In genomic region chr7:16932704-16933577, GRCm38 (mm10) we compare ENCODE assay signal across 8 mouse cellular contexts. TPM values are rescaled to one million over a fixed set of nuclear protein-coding genes. Genes with fewer than 3 reads are reported as not detected.
DNase-seq lines count a peak whose midpoint lies in the region; ATAC-seq and TF ChIP-seq lines count a peak whose summit lies in the region.

No protein-coding gene starts in this region.

- H3K27ac ChIP-seq in kidney, postnatal 0 days, result no peak overlapping the region
- peak overlapping the region; percentile 54; the same call in 1 of the 2 replicates for H3K27ac ChIP-seq in midbrain, embryonic 12.5 days (replicated peaks)

- no peaks in the 10 kb centered on the region for H3K4me1 ChIP-seq in kidney, postnatal 0 days (replicated peaks; ENCODE audit: insufficient read depth, low read length)
- peaks cover 16% of the 10 kb centered on the region for H3K4me1 ChIP-seq in midbrain, embryonic 12.5 days

- H3K4me2 ChIP-seq in kidney, postnatal 0 days (ENCODE audit: low read length), result no peak overlapping the region
- H3K4me2 ChIP-seq in midbrain, embryonic 12.5 days (replicated peaks), result no peak overlapping the region

- intact Hi-C loops in gastrocnemius, postnatal 36 days (cut with DNase I), result loop anchor here (1.0 to 5.0 kb wide), 3 partner anchors 17 to 129 kb away; partner anchors contain the start of gene Hif3a

- H3K27me3 ChIP-seq in kidney, postnatal 0 days (ENCODE audit: insufficient read depth, low read length), result no peaks in the 10 kb centered on the region
- no peaks in the 10 kb centered on the region for H3K27me3 ChIP-seq in midbrain, embryonic 12.5 days

- peak; percentile 54 for DNase-seq in adrenal gland, postnatal 25 days
- no peak for DNase-seq in adrenal gland, postnatal 4 days (ENCODE audit: low spot score in 2 of 2)
- peak; percentile 81 for DNase-seq in right cerebral cortex, postnatal 14 days
- no peak for DNase-seq in right cerebral cortex, postnatal 25 days
- DNase-seq in embryo, embryonic 11 days, result peak; percentile 71
- DNase-seq in kidney, postnatal 0 days (ENCODE audit: low spot score), result peak; percentile 84
- no peak for DNase-seq in gastrocnemius, postnatal 36 days

- H3K9me3 ChIP-seq in kidney, postnatal 0 days (replicated peaks; ENCODE audit: low read length), result no peaks in the 10 kb centered on the region
- H3K9me3 ChIP-seq in midbrain, embryonic 12.5 days, result no peaks in the 10 kb centered on the region

- no peaks in the 10 kb centered on the region for H3K36me3 ChIP-seq in kidney, postnatal 0 days (ENCODE audit: insufficient read depth, low read length)
- no peaks in the 10 kb centered on the region for H3K36me3 ChIP-seq in midbrain, embryonic 12.5 days

- 35% methylated on average over 14 of the region's 14 CpGs for WGBS in kidney, postnatal 0 days
- WGBS in midbrain, embryonic 12.5 days, result 39% methylated on average over 14 of the region's 14 CpGs

- H3K4me3 ChIP-seq in kidney, postnatal 0 days (replicated peaks; ENCODE audit: low read depth, low read length), result no peak overlapping the region
- no peak overlapping the region for H3K4me3 ChIP-seq in midbrain, embryonic 12.5 days

- no peak for ATAC-seq in kidney, postnatal 0 days (replicated peaks; ENCODE audit: low FRiP score, low read depth)
- peak; percentile 39; the same call in 1 of the 2 replicates for ATAC-seq in midbrain, embryonic 12.5 days (ENCODE audit: low FRiP score, low read depth)

- no peak overlapping the region for H3K9ac ChIP-seq in kidney, postnatal 0 days (ENCODE audit: low read depth, low read length)
- H3K9ac ChIP-seq in midbrain, embryonic 12.5 days (replicated peaks), result no peak overlapping the region

- TF ChIP-seq CTCF in kidney, postnatal 0 days (IDR thresholded peaks at IDR 0.05; ENCODE audit: low read depth), result peak; percentile 83

RNA-seq across cellular contexts. Expression of gene Calm3, which starts 9.0 kb away (rescaled TPM):
- 242 and 255 TPM in 2 replicates for total RNA-seq in adrenal gland, postnatal 25 days (2021)
- 100 to 1,000 TPM; 330 to 344 TPM for total RNA-seq in adrenal gland, postnatal 4 days (2021)
- polyA plus RNA-seq in kidney, postnatal 0 days (2015; fragmentation: Nextera tagmentation; extraction: Ambion mirVana), result 134 and 136 TPM in 2 replicates
- polyA plus RNA-seq in midbrain, embryonic 12.5 days (2016; fragmentation: Nextera tagmentation; extraction: Ambion mirVana), result 223 and 224 TPM in 2 replicates
- 100 to 1,000 TPM; 297 to 327 TPM for total RNA-seq in gastrocnemius, postnatal 36 days (2021)

RNA-seq across cellular contexts. Expression of gene Pnmal2, which starts 11.5 kb away (rescaled TPM):
- total RNA-seq in adrenal gland, postnatal 25 days (2021), result 26.9 and 36.1 TPM in 2 replicates
- 10 to 100 TPM; 40.7 to 42.6 TPM for total RNA-seq in adrenal gland, postnatal 4 days (2021)
- 7.0 and 8.1 TPM in 2 replicates for polyA plus RNA-seq in kidney, postnatal 0 days (2015; fragmentation: Nextera tagmentation; extraction: Ambion mirVana)
- 49.3 and 55.3 TPM in 2 replicates for polyA plus RNA-seq in midbrain, embryonic 12.5 days (2016; fragmentation: Nextera tagmentation; extraction: Ambion mirVana)
- 1 to 10 TPM; 1.5 to 2.2 TPM for total RNA-seq in gastrocnemius, postnatal 36 days (2021)

RNA-seq across cellular contexts. Expression of gene Pnmal1, which starts 26.5 kb away (rescaled TPM):
- 4.3 and 5.4 TPM in 2 replicates for total RNA-seq in adrenal gland, postnatal 25 days (2021)
- 1 to 10 TPM; 7.3 to 7.8 TPM for total RNA-seq in adrenal gland, postnatal 4 days (2021)
- polyA plus RNA-seq in kidney, postnatal 0 days (2015; fragmentation: Nextera tagmentation; extraction: Ambion mirVana), result 0.28 and 0.33 TPM in 2 replicates
- 28.8 and 34.8 TPM in 2 replicates for polyA plus RNA-seq in midbrain, embryonic 12.5 days (2016; fragmentation: Nextera tagmentation; extraction: Ambion mirVana)
- total RNA-seq in gastrocnemius, postnatal 36 days (2021), result not detected

RNA-seq across cellular contexts. Expression of gene Ptgir, which starts 26.7 kb away (rescaled TPM):
- 1.5 and 1.6 TPM in 2 replicates for total RNA-seq in adrenal gland, postnatal 25 days (2021)
- 1 to 10 TPM; 1.7 to 2.0 TPM for total RNA-seq in adrenal gland, postnatal 4 days (2021)
- polyA plus RNA-seq in kidney, postnatal 0 days (2015; fragmentation: Nextera tagmentation; extraction: Ambion mirVana), result 2.2 and 2.3 TPM in 2 replicates
- polyA plus RNA-seq in midbrain, embryonic 12.5 days (2016; fragmentation: Nextera tagmentation; extraction: Ambion mirVana), result 1.1 and 1.2 TPM in 2 replicates
- total RNA-seq in gastrocnemius, postnatal 36 days (2021), result 1 to 10 TPM; 1.1 to 1.2 TPM

RNA-seq across cellular contexts. Expression of gene Gng8, which starts 41.4 kb away (rescaled TPM):
- total RNA-seq in adrenal gland, postnatal 25 days (2021), result 0.70 TPM in 1 of 2 replicates, not detected in the other
- total RNA-seq in adrenal gland, postnatal 4 days (2021), result 1 to 10 TPM; 2.4 to 4.0 TPM
- 7.3 and 8.9 TPM in 2 replicates for polyA plus RNA-seq in kidney, postnatal 0 days (2015; fragmentation: Nextera tagmentation; extraction: Ambion mirVana)
- 12.1 and 26.0 TPM in 2 replicates for polyA plus RNA-seq in midbrain, embryonic 12.5 days (2016; fragmentation: Nextera tagmentation; extraction: Ambion mirVana)
- total RNA-seq in gastrocnemius, postnatal 36 days (2021), result under 1 TPM in 1 of 2 experiments, not detected in 1; 0.54 TPM

Comparison
In these comparisons a context has a peak if more than half of its experiments do, and no peak if none do; other contexts are left out.
1. DNase-seq: peak in adrenal gland, postnatal 25 days (single experiment), right cerebral cortex, postnatal 14 days (single experiment), embryo, embryonic 11 days (single experiment) and kidney, postnatal 0 days (single experiment); none in adrenal gland, postnatal 4 days (0 of 2), right cerebral cortex, postnatal 25 days (single experiment) and gastrocnemius, postnatal 36 days (0 of 2).